Mouse (Mus musculus) layer of hippocampus, adult 9-10 months (tissue): ENCODE measurements at regions not wholly inside any gene's neighbourhood (a gene's known extent, or its start where the extent isn't known, plus 50 kb on each side); places are given as distances from the start of the nearest gene placed in this dataset.

Source experiments
- DNase-seq: peaks from one replicate; pipeline ENCODE4 v3.0.0; 2022; ENCODE audit warnings: low spot score

- no peak for DNase-seq
Measured at GRCm38 (mm10) chr17:64499281-64499997, 101.1 kb upstream of the Man2a1 start.

- DNase-seq: no peak
Measured at GRCm38 (mm10) chr17:64502376-64502775, 98.2 kb upstream of the Man2a1 start.

GRCm38 (mm10) chr17:64505956-64506355, 94.6 kb upstream of the Man2a1 start:
- DNase-seq: no peak

GRCm38 (mm10) chr17:64511139-64511779, 89.3 kb upstream of the Man2a1 start:
- no peak for DNase-seq

- DNase-seq: no peak
Measured at GRCm38 (mm10) chr17:64522213-64522612, 78.3 kb upstream of the Man2a1 start.

- DNase-seq: no peak
Measured at GRCm38 (mm10) chr17:64523899-64524298, 76.6 kb upstream of the Man2a1 start.

GRCm38 (mm10) chr17:64527817-64528216, 72.7 kb upstream of the Man2a1 start:
- no peak for DNase-seq

GRCm38 (mm10) chr17:64528476-64528875, 72.1 kb upstream of the Man2a1 start:
- no peak for DNase-seq

GRCm38 (mm10) chr17:64529296-64529994, 71.1 kb upstream of the Man2a1 start:
- no peak for DNase-seq

GRCm38 (mm10) chr17:64531150-64531549, 69.4 kb upstream of the Man2a1 start:
- no peak for DNase-seq

GRCm38 (mm10) chr17:64534323-64534722, 66.2 kb upstream of the Man2a1 start:
- DNase-seq: no peak

GRCm38 (mm10) chr17:64538520-64538953, 62.0 kb upstream of the Man2a1 start:
- no peak for DNase-seq

GRCm38 (mm10) chr17:64540411-64540810, 60.1 kb upstream of the Man2a1 start:
- DNase-seq: no peak

- DNase-seq: peak; percentile 4
Measured at GRCm38 (mm10) chr17:64548536-64548935, 52.0 kb upstream of the Man2a1 start.

GRCm38 (mm10) chr17:64550034-64550433, 50.5 kb upstream of the Man2a1 start:
- DNase-seq: no peak
